ENCODE assay signal across 9 mouse cellular contexts in the genomic region with DNA sequence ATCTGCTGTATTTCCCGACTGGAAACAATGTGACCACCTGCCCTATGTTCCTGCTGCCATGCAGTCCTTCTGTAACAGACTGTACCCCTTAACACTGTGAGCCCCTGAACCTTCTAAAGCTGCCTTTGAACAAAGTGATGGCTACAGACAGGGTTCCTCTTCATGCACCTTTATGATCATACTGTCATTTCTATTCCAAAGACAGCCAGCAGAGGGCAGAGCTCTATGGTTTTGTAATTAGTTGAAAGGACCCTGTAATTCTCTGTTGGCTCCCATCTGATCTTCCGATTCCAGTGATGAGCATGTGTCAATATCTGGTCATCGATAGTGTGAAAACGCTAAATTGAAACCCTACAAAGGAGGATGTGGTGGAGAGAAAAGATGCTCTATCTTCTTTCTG.
DNase-seq lines count a peak whose midpoint lies in the region; ATAC-seq and TF ChIP-seq lines count a peak whose summit lies in the region.
"Had no signal": no experiment of that assay in that cellular context is flagged by ENCODE, and none has a peak within 500 bp of the region (broad histone marks: within the 10 kb centered on the region; RNA-seq: fewer than 3 reads in every experiment).

No protein-coding gene starts in this region.

- ATAC-seq in kidney, postnatal 0 days (replicated peaks; ENCODE audit: low FRiP score, low read depth) = no peak
- ATAC-seq in kidney, embryonic 16.5 days (ENCODE audit: low FRiP score, low TSS enrichment) = no peak
- no peak; the same call in 1 of the 2 replicates for ATAC-seq in forebrain, embryonic 11.5 days (replicated peaks; ENCODE audit: low FRiP score)

- no peaks in the 10 kb centered on the region for H3K4me1 ChIP-seq in kidney, postnatal 0 days (replicated peaks; ENCODE audit: insufficient read depth, low read length)
- H3K4me1 ChIP-seq in kidney, embryonic 16.5 days (ENCODE audit: insufficient read depth, low read length) = no peaks in the 10 kb centered on the region
- no peaks in the 10 kb centered on the region; the same call in 1 of the 2 replicates for H3K4me1 ChIP-seq in forebrain, embryonic 11.5 days (replicated peaks; ENCODE audit: control insufficient read depth, insufficient read depth, low read length)
- H3K4me1 ChIP-seq: megakaryocyte, embryonic 14.5 days had no signal

- H3K4me3 ChIP-seq in kidney, postnatal 0 days (replicated peaks; ENCODE audit: low read depth, low read length) = no peak overlapping the region
- no peak overlapping the region for H3K4me3 ChIP-seq in kidney, embryonic 16.5 days (ENCODE audit: low read length)
- no peak overlapping the region for H3K4me3 ChIP-seq in forebrain, embryonic 11.5 days (ENCODE audit: low read depth, low read length)
- H3K4me3 ChIP-seq: megakaryocyte, embryonic 14.5 days had no signal

- H3K27me3 ChIP-seq in kidney, postnatal 0 days (ENCODE audit: insufficient read depth, low read length) = no peaks in the 10 kb centered on the region
- no peaks in the 10 kb centered on the region for H3K27me3 ChIP-seq in kidney, embryonic 16.5 days (ENCODE audit: insufficient read depth, low read length)
- H3K27me3 ChIP-seq in forebrain, embryonic 11.5 days (ENCODE audit: control insufficient read depth, insufficient read depth, low read length) = no peaks in the 10 kb centered on the region

- no peak overlapping the region for H3K4me2 ChIP-seq in kidney, postnatal 0 days (ENCODE audit: low read length)
- no peak overlapping the region for H3K4me2 ChIP-seq in kidney, embryonic 16.5 days (replicated peaks; ENCODE audit: low read depth, low read length)
- H3K4me2 ChIP-seq in forebrain, embryonic 11.5 days (ENCODE audit: low read depth, low read length, severe bottlenecking) = no peak overlapping the region

- no peaks in the 10 kb centered on the region for H3K9me3 ChIP-seq in kidney, postnatal 0 days (replicated peaks; ENCODE audit: low read length)
- H3K9me3 ChIP-seq in kidney, embryonic 16.5 days (ENCODE audit: low read length) = no peaks in the 10 kb centered on the region
- H3K9me3 ChIP-seq in forebrain, embryonic 11.5 days (ENCODE audit: control insufficient read depth, low read length) = no peaks in the 10 kb centered on the region
- H3K9me3 ChIP-seq: megakaryocyte, embryonic 14.5 days had no signal

- TF ChIP-seq CTCF in kidney, postnatal 0 days (IDR thresholded peaks at IDR 0.05; ENCODE audit: low read depth) = peak; percentile 77

- peak; percentile 41 for DNase-seq in adrenal gland, postnatal 10 days
- DNase-seq in adrenal gland, adult 8-10 months = no peak
- DNase-seq in kidney, postnatal 0 days (ENCODE audit: low spot score) = peak; percentile 49
- peak; percentile 5 for DNase-seq in A20 (ENCODE audit: low read depth, low spot score)
- peak; percentile 56 for DNase-seq in kidney, postnatal 10 days
- peak; percentile 19 for DNase-seq in thymus, postnatal 25 days
- DNase-seq in forebrain, embryonic 11.5 days (ENCODE audit: low spot score) = no peak

- H3K36me3 ChIP-seq in kidney, postnatal 0 days (ENCODE audit: insufficient read depth, low read length) = no peaks in the 10 kb centered on the region
- H3K36me3 ChIP-seq in kidney, embryonic 16.5 days (ENCODE audit: insufficient read depth, low read length) = no peaks in the 10 kb centered on the region
- no peaks in the 10 kb centered on the region for H3K36me3 ChIP-seq in forebrain, embryonic 11.5 days (ENCODE audit: control insufficient read depth, insufficient read depth, low read length)

- no peak overlapping the region for H3K9ac ChIP-seq in kidney, postnatal 0 days (ENCODE audit: low read depth, low read length)
- H3K9ac ChIP-seq in kidney, embryonic 16.5 days (replicated peaks; ENCODE audit: low read length) = no peak overlapping the region
- no peak overlapping the region for H3K9ac ChIP-seq in forebrain, embryonic 11.5 days (ENCODE audit: low read length)

- WGBS in kidney, postnatal 0 days = 81% methylated on average over 4 of the region's 4 CpGs
- 69% methylated on average over 4 of the region's 4 CpGs for WGBS in kidney, embryonic 16.5 days
- 73% methylated on average over 4 of the region's 4 CpGs for WGBS in forebrain, embryonic 11.5 days

- no peak overlapping the region for H3K27ac ChIP-seq in kidney, postnatal 0 days
- no peak overlapping the region for H3K27ac ChIP-seq in kidney, embryonic 16.5 days (ENCODE audit: low read length)
- no peak overlapping the region for H3K27ac ChIP-seq in forebrain, embryonic 11.5 days (ENCODE audit: low read depth, low read length)

Comparison
In these comparisons a context has a peak if more than half of its experiments do, and no peak if none do; other contexts are left out.
1. DNase-seq: peak in adrenal gland, postnatal 10 days (single experiment), kidney, postnatal 0 days (single experiment), A20 (single experiment), kidney, postnatal 10 days (single experiment) and thymus, postnatal 25 days (single experiment); none in adrenal gland, adult 8-10 months (single experiment) and forebrain, embryonic 11.5 days (single experiment).